Mouse (Mus musculus) frontal cortex, postnatal 25 days (tissue): Measurements from ENCODE around the gene Zswim1.
"Not testable (repeated sequence)": the region's sequence is repeated elsewhere in the genome, so short reads cannot be mapped to it uniquely, and the experiment has no call there.

Experiments
- DNase-seq, 2 experiments: peaks; one replicate each; pipeline ENCODE4 v3.0.0; 2022; ENCODE audit warnings: low spot score in 2 of 2

Gene Zswim1

DNA sequence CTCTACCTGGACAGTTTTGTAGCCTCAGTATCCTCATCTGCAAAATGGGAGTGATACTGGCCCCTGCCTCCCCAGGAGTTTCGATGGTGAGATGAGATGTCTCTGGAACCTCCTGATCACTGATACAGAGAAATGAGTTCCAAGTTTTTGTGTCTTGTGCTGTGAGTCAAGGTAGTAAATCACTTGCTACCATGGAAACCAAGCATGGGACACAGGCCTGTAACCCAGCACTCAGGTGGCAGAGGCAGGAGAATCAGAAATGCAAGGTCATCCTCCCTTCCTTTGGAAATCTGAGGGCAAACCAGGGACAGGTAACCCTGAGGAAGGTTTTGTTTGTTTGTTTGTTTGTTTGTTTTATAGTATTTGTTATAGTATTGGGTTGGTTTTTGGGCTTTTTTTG is 6.6 kb downstream of the Zswim1 start:
- no peak for DNase-seq

- DNase-seq = no peak
These were observed 8.5 kb downstream of the Zswim1 start for GRCm38 (mm10) chr2:164831029-164831428.

GRCm38 (mm10) chr2:164832032-164832747 is 9.7 kb downstream of the Zswim1 start:
- no peak for DNase-seq

- DNase-seq = peak; percentile 70 to 73
These were observed 10.3 kb downstream of the Zswim1 start, which contains the start of gene Ctsa for GRCm38 (mm10) chr2:164832748-164833301. Gene Ctsa (plus strand): TSS chr2:164832873.

- DNase-seq = peak; percentile 91 to 93
These were observed 11.0 kb downstream of the Zswim1 start, which contains the start of gene Neurl2 for GRCm38 (mm10) chr2:164833314-164833959. Gene Neurl2 (minus strand): TSS chr2:164833456.

- no peak for DNase-seq
These were observed 12.0 kb downstream of the Zswim1 start for GRCm38 (mm10) chr2:164834531-164834930.

- DNase-seq = no peak
These were observed 12.7 kb downstream of the Zswim1 start for GRCm38 (mm10) chr2:164835164-164835563.

- DNase-seq = no peak
These were observed 23.3 kb downstream of the Zswim1 start for GRCm38 (mm10) chr2:164845782-164846181.

DNA sequence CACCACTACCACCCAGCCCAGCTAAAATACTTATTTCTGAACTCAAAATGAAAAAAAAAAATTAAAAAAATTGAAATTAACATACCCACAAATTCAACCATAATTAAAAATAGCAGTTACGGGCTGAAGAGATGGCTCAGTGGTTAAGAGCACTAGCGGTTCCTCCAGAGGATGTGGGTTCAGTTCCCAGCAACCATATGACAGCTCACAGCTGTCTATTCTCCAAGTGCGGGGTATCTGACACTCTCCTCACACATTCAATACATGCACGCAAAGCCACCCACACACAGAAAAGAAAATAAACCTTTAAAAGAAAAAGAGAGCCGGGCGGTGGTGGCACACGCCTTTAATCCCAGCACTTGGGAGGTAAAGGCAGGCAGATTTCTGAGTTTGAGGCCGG is 27.6 kb downstream of the Zswim1 start:
- no peak for DNase-seq

DNA sequence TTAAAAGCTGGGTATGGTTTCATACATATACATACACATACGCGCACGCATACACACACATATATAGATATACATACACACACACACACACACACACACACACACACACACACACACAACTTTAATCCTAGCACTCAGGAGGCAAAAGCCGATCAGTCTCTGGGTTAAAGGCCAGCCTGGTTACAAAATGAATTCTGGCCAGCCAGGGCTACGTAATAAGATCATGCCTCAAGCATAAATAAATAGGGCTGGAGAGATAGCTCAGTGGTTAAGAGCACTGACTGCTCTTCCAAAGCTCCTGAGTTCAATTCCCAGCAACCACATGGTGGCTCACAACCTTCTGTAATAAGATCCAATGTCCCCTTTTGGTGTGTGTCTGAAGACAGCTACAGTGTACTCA is 33.1 kb downstream of the Zswim1 start:
- DNase-seq = not testable (repeated sequence)

DNA sequence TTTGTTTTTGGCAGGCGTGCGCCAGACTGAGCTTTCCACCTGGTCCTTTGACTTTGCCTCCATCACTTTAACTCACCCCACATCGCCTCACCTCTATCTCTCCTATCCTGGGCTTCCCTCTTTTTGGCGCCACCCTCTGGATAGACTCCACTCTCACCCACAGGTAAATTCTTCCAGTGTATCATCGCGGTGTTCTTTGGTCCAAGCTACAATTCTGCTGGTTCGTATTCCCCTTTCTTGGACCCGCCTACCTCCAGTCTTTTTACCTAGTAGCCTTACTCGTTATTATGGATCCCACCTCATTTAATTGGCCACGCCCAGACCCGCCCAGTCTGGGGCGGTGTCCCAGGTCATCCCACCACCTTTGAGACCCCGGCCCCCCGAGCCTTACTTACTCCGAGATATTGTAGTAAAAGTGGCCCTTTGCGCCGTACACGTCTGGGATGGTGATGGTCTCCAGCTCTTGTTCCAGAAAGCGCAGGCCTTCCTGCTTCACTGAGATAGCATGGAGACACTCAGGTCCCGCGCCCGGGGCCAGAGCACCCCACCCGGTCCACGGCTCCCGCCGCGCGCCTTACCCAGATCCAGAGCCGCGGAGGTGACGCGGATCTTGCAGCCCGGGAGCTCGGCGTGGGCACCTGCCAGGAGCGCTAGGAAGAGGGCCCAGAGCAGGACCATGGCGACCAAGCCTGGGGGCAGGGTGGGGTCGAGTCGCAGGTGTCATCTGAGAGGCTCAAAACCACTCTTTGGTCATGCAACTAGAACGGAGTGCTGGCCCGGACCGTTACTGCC is 34.0 kb downstream of the Zswim1 start:
- DNase-seq = no peak

- DNase-seq = no peak
These were observed 34.8 kb downstream of the Zswim1 start, which contains the start of gene Pltp for GRCm38 (mm10) chr2:164857101-164857821. Gene Pltp (minus strand): TSS chr2:164857711.

GRCm38 (mm10) chr2:164857842-164858553 is 35.5 kb downstream of the Zswim1 start:
- no peak for DNase-seq

GRCm38 (mm10) chr2:164859155-164859554 is 36.7 kb downstream of the Zswim1 start:
- no peak for DNase-seq

DNA sequence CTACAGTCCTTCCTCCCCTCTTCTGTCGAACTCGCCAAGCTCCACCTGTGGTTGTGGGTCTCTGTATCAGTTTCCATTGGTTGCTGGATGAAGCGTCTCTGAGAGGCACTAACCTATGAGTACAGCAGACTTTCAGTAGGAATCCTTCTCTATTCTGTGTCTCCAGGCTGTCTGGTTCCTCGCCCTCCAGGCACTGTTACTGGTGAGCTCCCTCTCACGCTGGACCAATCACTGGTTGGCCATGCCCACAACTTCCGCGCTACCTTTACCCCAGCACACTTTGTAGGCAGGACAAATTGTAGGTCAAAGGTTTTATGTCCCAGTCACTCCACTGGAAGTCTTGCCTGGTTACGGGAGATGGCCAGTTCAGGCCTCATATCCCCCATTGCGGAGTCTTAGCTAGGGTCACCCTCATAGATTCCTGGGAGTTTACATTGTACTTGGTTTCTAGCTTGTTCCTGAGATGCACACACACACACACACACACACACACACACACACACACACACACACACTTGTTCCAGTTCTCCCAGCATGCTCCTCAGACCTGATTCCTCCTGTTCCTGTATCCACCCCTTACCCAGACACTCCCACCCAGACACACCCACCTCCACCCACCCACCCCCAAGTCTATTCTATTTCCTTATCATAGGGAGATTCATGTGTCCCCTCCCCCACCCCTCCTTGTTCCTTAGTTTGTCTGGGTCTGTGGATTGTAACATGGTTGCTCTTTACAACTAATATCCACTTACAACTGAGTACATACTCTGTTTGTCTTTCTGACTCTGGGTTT is 37.4 kb downstream of the Zswim1 start:
- DNase-seq = no peak

- DNase-seq = no peak
These were observed 38.6 kb downstream of the Zswim1 start for GRCm38 (mm10) chr2:164861094-164861493.

- no peak for DNase-seq
These were observed 39.8 kb downstream of the Zswim1 start for GRCm38 (mm10) chr2:164862179-164862861.

GRCm38 (mm10) chr2:164863411-164863810 is 40.9 kb downstream of the Zswim1 start:
- not testable (repeated sequence) for DNase-seq

DNA sequence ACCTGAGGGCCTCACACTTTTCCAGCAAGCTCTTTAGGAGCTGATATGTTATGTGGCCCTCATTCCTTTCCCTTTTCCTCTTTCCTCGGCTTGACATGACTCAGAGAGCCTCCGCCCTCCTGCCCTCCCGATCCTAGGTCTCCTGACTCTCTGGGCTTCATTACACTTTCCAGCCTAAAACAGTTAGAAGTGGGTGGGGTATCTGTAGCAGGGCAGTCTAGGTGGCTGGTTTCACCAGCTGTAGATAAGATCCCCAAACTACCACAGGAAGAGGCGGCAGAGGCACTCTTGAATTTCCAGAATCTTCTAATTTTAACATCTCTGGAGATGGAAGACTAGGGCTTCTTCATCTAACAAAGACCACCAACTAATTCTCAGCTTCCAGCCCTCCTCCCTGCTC is 42.1 kb downstream of the Zswim1 start:
- no peak for DNase-seq
